Mouse (Mus musculus): ENCODE results near the gene Arsb. TPM values are rescaled to one million over a fixed set of nuclear protein-coding genes. Genes with fewer than 3 reads are reported as not detected.
A peak's percentile ranks its signal among the peaks of the same experiment; 100 is the strongest.

Arsb gene
- polyA plus RNA-seq, 1 experiment from 2014 or later: 23.3 TPM

DNA sequence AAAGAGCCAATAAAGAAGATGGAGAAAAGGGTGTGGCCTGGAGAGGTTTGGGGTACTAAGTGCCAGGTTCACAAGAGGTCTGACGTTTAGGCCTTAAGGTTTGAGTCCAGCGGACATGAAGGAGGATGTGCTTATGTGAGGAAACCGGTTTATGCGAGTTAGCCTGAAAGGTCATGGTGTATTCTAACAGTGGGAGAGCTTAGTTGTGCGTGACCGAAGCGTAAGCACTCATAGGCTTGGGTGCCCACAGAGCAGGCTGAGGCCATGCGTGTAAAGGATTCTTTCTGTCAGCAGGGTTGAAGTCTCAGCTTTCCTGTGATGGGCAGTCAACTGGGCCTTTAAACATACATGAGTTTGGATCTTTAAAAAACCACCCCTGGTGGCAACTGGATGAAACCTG, 82.9 kb downstream of the Arsb start:
- no peaks in the 10 kb centered on the region for H3K36me3 ChIP-seq (ENCODE audit: control insufficient read depth, insufficient read depth, low read length)
- ATAC-seq (ENCODE audit: low read depth) (no peak), DNase-seq (ENCODE audit: low spot score) (no peak)
- no peak overlapping the region for H3K4me2 ChIP-seq (ENCODE audit: low read depth, low read length)
- H3K4me1 ChIP-seq (ENCODE audit: control insufficient read depth, insufficient read depth, low read length): peaks cover 31% of the 10 kb centered on the region
- no peak overlapping the region for H3K9ac ChIP-seq (ENCODE audit: low read depth, low read length)
- H3K27me3 ChIP-seq (replicated peaks; ENCODE audit: control insufficient read depth, insufficient read depth, low read length): no peaks in the 10 kb centered on the region
- H3K27ac ChIP-seq (replicated peaks; ENCODE audit: low read depth, low read length): no peak overlapping the region
- 86% methylated on average over 8 of the region's 8 CpGs for WGBS
- H3K9me3 ChIP-seq (ENCODE audit: control insufficient read depth, low read length): no peaks in the 10 kb centered on the region
- no peak overlapping the region for H3K4me3 ChIP-seq (ENCODE audit: low read depth, low read length)

DNA sequence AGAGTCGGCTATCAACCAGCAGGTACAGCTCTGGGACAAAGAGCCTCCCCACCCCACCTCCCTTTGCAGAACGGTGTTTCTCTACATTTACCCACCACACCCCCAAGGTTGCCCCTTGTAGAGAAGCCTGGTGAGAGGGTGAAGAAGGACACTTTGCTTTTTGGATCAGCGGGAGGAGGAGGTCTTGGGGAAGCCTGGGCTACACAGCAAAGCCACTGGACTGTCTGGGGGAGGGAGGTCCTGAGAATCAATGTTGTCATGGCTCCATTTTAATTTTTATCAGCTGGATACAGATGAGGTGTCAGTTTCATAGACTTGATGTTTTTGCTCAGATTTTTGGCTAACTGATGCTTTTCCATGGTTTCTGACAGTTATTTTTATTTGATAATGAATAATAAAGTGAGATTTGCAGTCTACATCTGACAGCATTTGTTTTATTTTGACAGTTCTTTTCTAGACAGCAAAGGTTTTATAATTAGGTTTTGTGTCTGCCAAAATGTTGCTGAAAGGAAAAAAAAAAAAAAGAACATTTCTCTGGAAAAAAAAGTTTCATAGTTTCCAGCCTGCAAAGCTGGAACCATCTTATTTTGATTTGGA, 83.6 kb downstream of the Arsb start:
- H3K9me3 ChIP-seq (ENCODE audit: control insufficient read depth, low read length): no peaks in the 10 kb centered on the region
- no peak overlapping the region for H3K27ac ChIP-seq (replicated peaks; ENCODE audit: low read depth, low read length)
- no peaks in the 10 kb centered on the region for H3K36me3 ChIP-seq (ENCODE audit: control insufficient read depth, insufficient read depth, low read length)
- H3K9ac ChIP-seq (ENCODE audit: low read depth, low read length): no peak overlapping the region
- 68% methylated on average over 3 of the region's 3 CpGs for WGBS
- ATAC-seq (ENCODE audit: low read depth) (no peak; the same call in 1 of the 2 replicates), DNase-seq (ENCODE audit: low spot score) (no peak)
- H3K4me2 ChIP-seq (ENCODE audit: low read depth, low read length): no peak overlapping the region
- no peaks in the 10 kb centered on the region for H3K27me3 ChIP-seq (replicated peaks; ENCODE audit: control insufficient read depth, insufficient read depth, low read length)
- no peak overlapping the region for H3K4me3 ChIP-seq (ENCODE audit: low read depth, low read length)
- H3K4me1 ChIP-seq (ENCODE audit: control insufficient read depth, insufficient read depth, low read length): peaks cover 31% of the 10 kb centered on the region

DNA sequence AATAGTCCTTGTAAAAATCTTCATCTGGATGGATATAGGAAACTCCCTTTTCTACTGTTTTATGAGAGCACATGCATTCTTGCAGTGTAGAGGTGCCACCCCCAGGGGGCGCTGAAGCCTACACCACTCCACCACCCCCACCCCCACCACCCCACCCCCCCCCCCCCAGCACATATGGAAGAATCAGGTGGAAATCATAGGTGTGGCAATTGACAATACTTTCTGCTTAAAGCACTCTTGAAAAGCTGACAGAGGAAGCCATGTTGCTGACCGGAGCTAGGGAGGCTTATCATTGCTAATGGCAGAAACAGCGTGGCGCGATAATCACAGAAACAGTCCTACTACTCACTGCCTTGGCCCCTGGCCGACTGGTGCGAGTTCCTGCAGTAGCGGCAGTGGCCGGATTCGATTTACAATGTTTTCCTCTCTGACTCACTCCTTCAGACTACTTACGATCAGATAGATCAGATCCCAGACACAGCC, 84.3 kb downstream of the Arsb start:
- H3K36me3 ChIP-seq (ENCODE audit: control insufficient read depth, insufficient read depth, low read length): no peaks in the 10 kb centered on the region
- H3K9me3 ChIP-seq (ENCODE audit: control insufficient read depth, low read length): no peaks in the 10 kb centered on the region
- 29% methylated on average over 11 of the region's 11 CpGs for WGBS
- H3K27ac ChIP-seq (replicated peaks; ENCODE audit: low read depth, low read length): peak overlapping the region; percentile 40; the same call in 1 of the 2 replicates
- H3K4me1 ChIP-seq (ENCODE audit: control insufficient read depth, insufficient read depth, low read length): peaks cover 28% of the 10 kb centered on the region
- H3K4me3 ChIP-seq (ENCODE audit: low read depth, low read length): no peak overlapping the region
- H3K4me2 ChIP-seq (ENCODE audit: low read depth, low read length): peak overlapping the region; percentile 30
- DNase-seq (ENCODE audit: low spot score) (no peak), ATAC-seq (ENCODE audit: low read depth) (no peak)
- peak overlapping the region; percentile 19; the same call in 1 of the 2 replicates for H3K9ac ChIP-seq (ENCODE audit: low read depth, low read length)
- no peaks in the 10 kb centered on the region for H3K27me3 ChIP-seq (replicated peaks; ENCODE audit: control insufficient read depth, insufficient read depth, low read length)

DNA sequence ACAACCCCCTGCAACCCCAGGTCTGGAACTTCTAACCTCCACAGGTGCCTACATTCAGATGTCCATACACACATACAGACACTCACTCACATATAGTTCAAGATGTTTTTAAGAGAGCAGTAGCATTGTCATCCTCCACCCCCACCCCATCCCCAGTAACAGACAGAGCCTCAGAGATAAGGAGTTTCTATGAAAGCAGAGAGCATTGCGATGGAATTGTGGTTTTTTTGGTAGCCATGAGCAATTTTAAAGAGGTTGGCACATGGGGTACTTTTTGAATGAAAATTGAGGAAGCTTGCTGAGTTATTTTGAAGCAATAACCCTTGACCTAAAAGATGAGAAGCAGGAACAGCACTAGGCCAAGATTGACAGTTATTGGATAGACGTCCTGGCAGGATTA, 89.8 kb downstream of the Arsb start:
- 69% methylated on average over 2 of the region's 2 CpGs for WGBS
- Histone ChIP-seq H3K4me2 (ENCODE audit: low read depth, low read length) (no peak overlapping the region), H3K27me3 (replicated peaks; ENCODE audit: control insufficient read depth, insufficient read depth, low read length) (no peaks in the 10 kb centered on the region), H3K27ac (replicated peaks; ENCODE audit: low read depth, low read length) (no peak overlapping the region), H3K4me3 (ENCODE audit: low read depth, low read length) (no peak overlapping the region), H3K4me1 (ENCODE audit: control insufficient read depth, insufficient read depth, low read length) (peaks cover 11% of the 10 kb centered on the region; the same call in 1 of the 2 replicates), H3K36me3 (ENCODE audit: control insufficient read depth, insufficient read depth, low read length) (no peaks in the 10 kb centered on the region), H3K9me3 (ENCODE audit: control insufficient read depth, low read length) (no peaks in the 10 kb centered on the region), H3K9ac (ENCODE audit: low read depth, low read length) (no peak overlapping the region)
- no peak for DNase-seq (ENCODE audit: low spot score)
- no peak for ATAC-seq (ENCODE audit: low read depth)

DNA sequence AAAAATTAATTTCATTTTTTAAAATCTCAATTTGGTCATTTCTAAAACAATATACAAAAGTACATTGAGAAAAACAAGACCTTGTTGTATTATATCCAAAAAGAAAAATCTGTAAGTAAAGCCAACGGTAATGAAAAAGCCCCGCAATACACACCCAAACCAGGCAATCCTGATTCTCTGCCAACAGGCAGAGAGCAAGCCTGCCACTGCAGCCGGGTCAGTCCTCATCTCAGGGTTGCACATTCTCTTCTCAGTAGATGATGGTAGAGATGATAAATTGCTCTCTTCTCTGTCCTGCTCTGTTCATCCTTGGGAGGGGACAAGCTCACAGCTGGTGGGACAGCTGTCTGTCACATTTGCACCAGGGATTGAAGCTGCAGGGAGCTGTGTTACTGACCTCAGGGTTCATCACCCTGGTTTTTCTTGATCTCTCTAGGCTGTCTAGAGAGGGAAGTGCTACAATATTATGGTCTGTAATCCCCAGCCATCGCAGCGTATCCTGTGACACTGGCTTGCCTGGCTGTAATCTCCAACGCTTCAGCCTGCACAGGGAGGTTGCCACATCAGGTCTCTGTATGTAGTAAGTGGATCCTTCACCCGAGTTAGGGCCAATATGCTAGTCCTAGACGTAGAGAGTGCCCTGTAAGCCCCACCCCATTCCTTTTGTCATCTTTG, 92.8 kb downstream of the Arsb start:
- WGBS: 49% methylated on average over 8 of the region's 8 CpGs
- DNase-seq (ENCODE audit: low spot score) (no peak), ATAC-seq (ENCODE audit: low read depth) (peak; percentile 22; the same call in 1 of the 2 replicates)
- Histone ChIP-seq H3K4me1 (ENCODE audit: control insufficient read depth, insufficient read depth, low read length) (peaks cover 10% of the 10 kb centered on the region; the same call in 1 of the 2 replicates), H3K36me3 (ENCODE audit: control insufficient read depth, insufficient read depth, low read length) (peaks cover 2% of the 10 kb centered on the region; the same call in 1 of the 2 replicates), H3K27ac (replicated peaks; ENCODE audit: low read depth, low read length) (no peak overlapping the region), H3K4me3 (ENCODE audit: low read depth, low read length) (no peak overlapping the region), H3K9me3 (ENCODE audit: control insufficient read depth, low read length) (peaks cover 4% of the 10 kb centered on the region; the same call in 1 of the 2 replicates), H3K27me3 (replicated peaks; ENCODE audit: control insufficient read depth, insufficient read depth, low read length) (no peaks in the 10 kb centered on the region), H3K9ac (ENCODE audit: low read depth, low read length) (no peak overlapping the region), H3K4me2 (ENCODE audit: low read depth, low read length) (no peak overlapping the region)

DNA sequence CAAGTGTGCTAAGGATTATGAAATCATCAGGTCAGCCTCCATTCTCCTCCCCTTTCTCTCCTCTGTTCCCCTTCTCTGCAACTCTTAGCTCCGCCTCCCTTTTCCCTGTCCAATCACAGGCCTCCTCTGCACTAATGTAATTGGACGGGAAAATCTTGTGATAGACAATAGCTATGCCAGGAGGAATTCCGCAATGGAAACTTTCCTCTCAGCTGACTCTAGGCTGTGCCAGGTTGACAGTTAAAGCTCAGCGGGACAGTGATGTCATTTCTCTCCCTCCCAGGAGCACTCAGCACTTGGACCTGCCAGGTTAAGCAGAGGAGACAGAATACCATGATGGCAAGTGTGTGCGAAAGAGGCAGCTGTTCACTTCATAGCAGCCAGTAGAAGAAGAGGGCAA, 95.2 kb downstream of the Arsb start:
- WGBS: 85% methylated on average over 5 of the region's 5 CpGs

DNA sequence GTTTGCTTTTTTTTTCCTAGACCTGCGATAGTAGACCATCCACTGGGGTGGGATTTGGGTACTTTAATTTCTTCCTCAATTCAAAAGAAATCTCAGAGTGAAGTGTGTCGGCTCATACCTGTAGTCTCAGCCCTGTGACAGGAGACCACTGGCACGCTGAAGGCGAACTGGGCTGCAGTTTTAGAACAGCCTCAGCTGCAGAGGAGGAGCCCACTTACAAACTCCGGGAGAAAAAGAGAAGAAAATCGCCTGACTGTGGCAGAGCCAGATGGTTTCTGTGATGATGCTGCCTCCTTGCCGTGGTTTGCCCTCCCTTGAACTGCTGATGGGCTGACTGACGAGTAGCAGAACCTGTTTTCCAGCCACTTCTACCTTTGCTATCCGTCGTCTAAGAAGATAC, 100.3 kb downstream of the Arsb start:
- WGBS: 64% methylated on average over 10 of the region's 10 CpGs
- Histone ChIP-seq H3K9ac (ENCODE audit: low read depth, low read length) (no peak overlapping the region), H3K4me2 (ENCODE audit: low read depth, low read length) (no peak overlapping the region), H3K4me3 (ENCODE audit: low read depth, low read length) (no peak overlapping the region), H3K36me3 (ENCODE audit: control insufficient read depth, insufficient read depth, low read length) (peaks cover 2% of the 10 kb centered on the region; the same call in 1 of the 2 replicates), H3K27me3 (replicated peaks; ENCODE audit: control insufficient read depth, insufficient read depth, low read length) (no peaks in the 10 kb centered on the region), H3K4me1 (ENCODE audit: control insufficient read depth, insufficient read depth, low read length) (no peaks in the 10 kb centered on the region), H3K27ac (replicated peaks; ENCODE audit: low read depth, low read length) (no peak overlapping the region), H3K9me3 (ENCODE audit: control insufficient read depth, low read length) (peaks cover 4% of the 10 kb centered on the region; the same call in 1 of the 2 replicates)
- DNase-seq (ENCODE audit: low spot score) (no peak), ATAC-seq (ENCODE audit: low read depth) (no peak)

More for the DNA sequence above, 95.2 kb downstream of the Arsb start:
- Histone ChIP-seq H3K9ac (ENCODE audit: low read depth, low read length) (no peak overlapping the region), H3K27ac (replicated peaks; ENCODE audit: low read depth, low read length) (no peak overlapping the region), H3K4me3 (ENCODE audit: low read depth, low read length) (no peak overlapping the region), H3K36me3 (ENCODE audit: control insufficient read depth, insufficient read depth, low read length) (peaks cover 2% of the 10 kb centered on the region; the same call in 1 of the 2 replicates), H3K4me1 (ENCODE audit: control insufficient read depth, insufficient read depth, low read length) (peaks cover 10% of the 10 kb centered on the region; the same call in 1 of the 2 replicates), H3K4me2 (ENCODE audit: low read depth, low read length) (no peak overlapping the region), H3K27me3 (replicated peaks; ENCODE audit: control insufficient read depth, insufficient read depth, low read length) (no peaks in the 10 kb centered on the region), H3K9me3 (ENCODE audit: control insufficient read depth, low read length) (peaks cover 4% of the 10 kb centered on the region; the same call in 1 of the 2 replicates)
- ATAC-seq (ENCODE audit: low read depth) (no peak), DNase-seq (ENCODE audit: low spot score) (no peak)

DNA sequence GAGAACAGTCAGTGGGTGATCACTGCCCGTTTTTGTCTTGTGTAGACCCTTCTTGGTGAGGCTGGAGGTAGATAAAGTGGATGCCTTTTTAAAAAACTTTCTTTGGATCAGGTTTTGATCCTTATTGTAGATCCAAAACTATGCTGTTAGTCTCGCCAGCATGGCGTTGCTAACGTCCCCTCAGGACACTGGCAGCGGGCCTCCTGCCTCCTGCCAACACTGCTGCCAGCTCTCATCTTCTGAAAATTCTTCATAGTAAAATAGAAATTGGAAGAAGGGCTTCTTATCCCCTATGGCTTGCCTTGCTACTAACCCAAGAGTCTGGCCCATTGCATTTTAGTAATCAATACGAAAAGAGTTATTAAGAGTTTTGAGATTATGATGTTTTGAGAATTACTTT, 101.2 kb downstream of the Arsb start:
- Histone ChIP-seq H3K4me3 (ENCODE audit: low read depth, low read length) (no peak overlapping the region), H3K4me2 (ENCODE audit: low read depth, low read length) (no peak overlapping the region), H3K9ac (ENCODE audit: low read depth, low read length) (no peak overlapping the region), H3K4me1 (ENCODE audit: control insufficient read depth, insufficient read depth, low read length) (no peaks in the 10 kb centered on the region), H3K9me3 (ENCODE audit: control insufficient read depth, low read length) (peaks cover 4% of the 10 kb centered on the region; the same call in 1 of the 2 replicates), H3K36me3 (ENCODE audit: control insufficient read depth, insufficient read depth, low read length) (peaks cover 2% of the 10 kb centered on the region; the same call in 1 of the 2 replicates), H3K27me3 (replicated peaks; ENCODE audit: control insufficient read depth, insufficient read depth, low read length) (no peaks in the 10 kb centered on the region), H3K27ac (replicated peaks; ENCODE audit: low read depth, low read length) (no peak overlapping the region)
- 78% methylated on average over 6 of the region's 6 CpGs for WGBS
- DNase-seq (ENCODE audit: low spot score): peak; percentile 33
- no peak for ATAC-seq (ENCODE audit: low read depth)

All from embryonic facial prominence, embryonic 14.5 days (tissue).